Mouse (Mus musculus): ENCODE measurements around the gene Pard3. TPM values are rescaled to one million over a fixed set of nuclear protein-coding genes. Genes with fewer than 3 reads are reported as not detected.

Gene Pard3
- polyA plus RNA-seq, 1 experiment: 11.3 TPM

DNA sequence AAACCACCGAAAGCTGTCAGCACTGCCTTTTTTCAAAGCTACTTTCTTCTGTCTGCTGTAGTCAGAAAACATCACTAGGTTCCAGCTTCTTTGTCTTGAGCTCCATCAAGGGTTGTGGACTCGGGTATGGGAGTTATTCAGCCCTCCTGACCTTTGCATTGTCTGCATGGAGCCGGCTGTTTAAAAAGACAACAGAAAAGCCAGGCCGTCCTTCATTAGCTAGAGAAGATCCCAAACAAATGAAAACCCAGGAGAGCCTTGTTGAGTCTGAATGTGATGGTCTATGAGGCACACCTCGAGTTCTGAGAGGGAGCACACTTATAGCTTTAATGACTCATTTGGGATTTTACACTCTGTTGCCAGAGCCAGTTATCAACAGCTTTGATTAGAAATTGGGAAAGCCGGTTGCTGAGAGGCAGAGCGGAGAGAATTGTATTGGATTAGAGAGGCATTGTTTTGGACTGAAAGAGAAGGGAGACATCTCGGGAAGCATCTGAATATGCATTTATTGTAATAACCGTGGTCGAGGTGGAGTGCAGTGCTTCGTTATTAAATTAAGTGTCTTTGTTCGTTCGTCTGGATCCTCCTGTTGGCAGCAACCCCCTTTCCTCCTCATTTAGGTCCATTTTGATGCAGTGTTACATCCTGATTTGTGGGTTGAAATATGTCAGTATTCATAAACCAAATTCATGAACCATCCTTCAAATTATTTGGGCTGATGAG is 435.5 kb downstream of the Pard3 start:
- Histone ChIP-seq H3K4me1 (ENCODE audit: control insufficient read depth, insufficient read depth, low read length) (0 out of 2 replicates have a peak, but pooled peaks cover 1% of the 10 kb centered on the region), H3K27ac (ENCODE audit: insufficient read depth, low read length) (no peak overlapping the region), H3K4me3 (ENCODE audit: insufficient read depth, low read length) (no peak overlapping the region)
- TF ChIP-seq POLR2A (IDR thresholded peaks at IDR 0.05; ENCODE audit: extremely low read depth, insufficient read depth, low read length) (no peak), CTCF (IDR thresholded peaks at IDR 0.05; ENCODE audit: extremely low read depth, insufficient read depth, low read length) (no peak)

DNA sequence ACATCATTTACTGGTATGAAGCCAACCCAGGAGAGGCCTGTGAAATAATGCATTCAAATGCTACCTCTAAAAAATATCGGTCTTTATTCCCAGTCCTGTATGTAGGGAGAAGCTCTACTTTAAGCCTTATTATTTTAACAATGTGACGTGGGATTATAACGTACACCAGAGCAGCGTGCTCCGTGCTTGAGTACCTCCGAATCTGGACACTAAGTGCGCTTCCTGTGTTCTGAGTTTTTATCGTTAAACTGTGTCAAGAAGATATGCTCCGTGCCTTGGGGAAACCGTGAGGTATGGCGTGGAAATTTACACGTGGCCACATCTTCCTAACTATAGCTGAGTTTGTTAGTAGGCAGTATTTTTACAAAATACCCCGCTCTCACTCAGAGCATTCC is 436.0 kb downstream of the Pard3 start:
- H3K4me1 ChIP-seq (ENCODE audit: control insufficient read depth, insufficient read depth, low read length): 0 out of 2 replicates have a peak, but pooled peaks cover 1% of the 10 kb centered on the region
- H3K27ac ChIP-seq (ENCODE audit: insufficient read depth, low read length): no peak overlapping the region
- no peak for TF ChIP-seq CTCF (IDR thresholded peaks at IDR 0.05; ENCODE audit: extremely low read depth, insufficient read depth, low read length)
- TF ChIP-seq POLR2A (IDR thresholded peaks at IDR 0.05; ENCODE audit: extremely low read depth, insufficient read depth, low read length): no peak
- no peak overlapping the region for H3K4me3 ChIP-seq (ENCODE audit: insufficient read depth, low read length)

DNA sequence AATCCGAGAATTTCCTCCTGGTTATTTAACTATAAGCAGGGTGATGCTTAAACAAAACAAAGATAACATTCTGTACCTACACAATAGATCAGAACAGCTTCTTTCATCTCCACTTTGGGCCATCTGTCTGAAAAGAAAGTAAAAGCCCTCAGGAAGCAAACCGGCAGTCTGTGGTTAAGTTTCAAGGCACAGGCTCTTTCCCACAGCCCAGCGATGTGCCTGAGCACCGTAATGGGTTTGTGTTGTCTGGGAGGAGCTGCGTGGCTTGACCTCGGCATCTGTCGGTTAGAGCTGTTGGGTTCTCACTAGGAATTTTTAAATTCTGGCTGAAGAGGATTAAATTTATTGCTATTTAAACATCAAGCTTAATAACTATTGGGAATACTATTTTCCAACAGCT is 436.5 kb downstream of the Pard3 start:
- Histone ChIP-seq H3K4me3 (ENCODE audit: insufficient read depth, low read length) (no peak overlapping the region), H3K27ac (ENCODE audit: insufficient read depth, low read length) (no peak overlapping the region), H3K4me1 (ENCODE audit: control insufficient read depth, insufficient read depth, low read length) (0 out of 2 replicates have a peak, but pooled peaks cover 1% of the 10 kb centered on the region)
- TF ChIP-seq CTCF (IDR thresholded peaks at IDR 0.05; ENCODE audit: extremely low read depth, insufficient read depth, low read length) (no peak), POLR2A (IDR thresholded peaks at IDR 0.05; ENCODE audit: extremely low read depth, insufficient read depth, low read length) (no peak)

DNA sequence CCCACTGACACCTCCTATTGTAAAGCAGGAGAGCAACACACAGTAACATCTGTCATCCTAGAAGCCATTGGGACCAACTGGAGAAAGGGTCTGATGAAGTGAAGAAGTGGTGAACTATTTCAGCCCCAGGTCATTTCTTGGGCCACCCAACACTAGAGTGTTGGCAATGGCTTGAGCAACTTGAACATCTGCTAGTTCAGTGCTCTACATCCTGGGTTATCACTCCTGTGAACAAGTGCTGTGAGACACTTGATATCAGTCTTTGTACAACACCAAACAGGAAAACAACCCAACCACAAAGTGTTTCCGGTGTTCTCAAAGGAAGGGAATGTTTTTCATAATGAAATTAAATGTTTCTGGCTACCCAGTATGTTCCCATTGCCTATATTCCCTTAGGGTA is 438.1 kb downstream of the Pard3 start:
- Histone ChIP-seq H3K4me1 (ENCODE audit: control insufficient read depth, insufficient read depth, low read length) (0 out of 2 replicates have a peak, but pooled peaks cover 1% of the 10 kb centered on the region), H3K4me3 (ENCODE audit: insufficient read depth, low read length) (no peak overlapping the region), H3K27ac (ENCODE audit: insufficient read depth, low read length) (no peak overlapping the region)
- no peak for TF ChIP-seq CTCF (IDR thresholded peaks at IDR 0.05; ENCODE audit: extremely low read depth, insufficient read depth, low read length)
- no peak for TF ChIP-seq POLR2A (IDR thresholded peaks at IDR 0.05; ENCODE audit: extremely low read depth, insufficient read depth, low read length)

DNA sequence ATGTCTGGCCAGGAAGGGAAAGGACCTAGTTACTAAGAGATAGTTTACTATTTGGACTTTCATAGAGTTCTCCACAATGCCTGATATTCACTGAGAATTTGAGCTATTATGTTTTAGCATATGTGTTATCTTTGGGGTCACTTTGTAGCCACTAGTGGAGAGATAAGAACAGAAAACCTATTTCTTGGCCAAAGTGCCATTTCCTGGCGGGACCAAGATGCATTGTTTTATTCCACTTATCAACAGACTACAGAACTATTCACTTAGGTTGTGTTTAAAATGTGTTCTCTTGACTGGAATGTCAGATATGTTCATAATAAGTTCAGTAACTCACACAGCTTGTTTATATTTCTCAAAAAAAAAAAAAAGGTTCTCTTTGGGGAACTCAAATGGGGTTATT is 441.6 kb downstream of the Pard3 start:
- no peak overlapping the region for H3K4me3 ChIP-seq (ENCODE audit: insufficient read depth, low read length)
- H3K27ac ChIP-seq (ENCODE audit: insufficient read depth, low read length): no peak overlapping the region
- no peak for TF ChIP-seq POLR2A (IDR thresholded peaks at IDR 0.05; ENCODE audit: extremely low read depth, insufficient read depth, low read length)
- H3K4me1 ChIP-seq (ENCODE audit: control insufficient read depth, insufficient read depth, low read length): 0 out of 2 replicates have a peak, but pooled peaks cover 1% of the 10 kb centered on the region

DNA sequence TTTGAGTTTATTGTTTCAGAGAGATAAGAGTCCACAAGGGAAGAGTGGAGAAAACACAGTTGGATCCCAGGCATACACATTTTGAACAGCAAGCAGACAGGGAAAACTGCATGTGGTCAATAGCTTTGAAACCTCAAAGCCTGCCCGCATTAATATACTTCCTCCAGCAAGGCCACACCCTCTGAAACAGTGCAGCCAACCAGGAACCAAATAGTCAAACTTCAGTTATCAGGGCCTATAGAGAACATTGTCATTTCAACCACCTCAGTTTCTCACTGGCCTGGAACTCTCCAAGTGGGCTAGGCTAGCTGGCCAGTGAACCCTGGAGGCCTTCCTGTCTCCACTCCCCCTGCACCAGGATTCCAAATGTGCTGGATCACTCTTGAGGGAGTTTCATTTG is 442.6 kb downstream of the Pard3 start:
- no peak for TF ChIP-seq POLR2A (IDR thresholded peaks at IDR 0.05; ENCODE audit: extremely low read depth, insufficient read depth, low read length)
- no peak for TF ChIP-seq CTCF (IDR thresholded peaks at IDR 0.05; ENCODE audit: extremely low read depth, insufficient read depth, low read length)
- H3K4me1 ChIP-seq (ENCODE audit: control insufficient read depth, insufficient read depth, low read length): no peaks in the 10 kb centered on the region
- no peak overlapping the region for H3K4me3 ChIP-seq (ENCODE audit: insufficient read depth, low read length)
- H3K27ac ChIP-seq (ENCODE audit: insufficient read depth, low read length): no peak overlapping the region

DNA sequence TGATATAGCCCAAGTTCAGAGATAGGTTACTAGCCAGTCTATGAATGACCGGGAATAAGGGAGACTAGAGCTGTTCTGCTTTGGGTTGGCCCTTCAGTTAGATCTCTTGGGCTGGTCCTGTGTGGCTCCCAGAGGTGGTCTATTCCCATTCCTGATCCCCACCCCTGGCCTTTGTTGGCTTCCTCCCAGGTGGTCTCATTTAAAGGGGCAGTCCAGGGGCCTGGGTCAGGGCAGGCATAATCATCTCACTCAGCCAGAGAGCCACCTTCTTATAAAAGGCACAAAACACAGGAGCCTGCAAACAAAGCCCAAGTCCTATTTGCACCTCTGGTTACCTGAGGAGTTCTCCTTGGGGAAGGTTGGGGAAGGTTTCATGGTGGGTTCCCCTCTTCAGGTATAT is 447.6 kb downstream of the Pard3 start:
- Histone ChIP-seq H3K4me1 (ENCODE audit: control insufficient read depth, insufficient read depth, low read length) (no peaks in the 10 kb centered on the region), H3K27ac (ENCODE audit: insufficient read depth, low read length) (no peak overlapping the region), H3K4me3 (ENCODE audit: insufficient read depth, low read length) (no peak overlapping the region)
- TF ChIP-seq POLR2A (IDR thresholded peaks at IDR 0.05; ENCODE audit: extremely low read depth, insufficient read depth, low read length) (no peak), CTCF (IDR thresholded peaks at IDR 0.05; ENCODE audit: extremely low read depth, insufficient read depth, low read length) (no peak)

DNA sequence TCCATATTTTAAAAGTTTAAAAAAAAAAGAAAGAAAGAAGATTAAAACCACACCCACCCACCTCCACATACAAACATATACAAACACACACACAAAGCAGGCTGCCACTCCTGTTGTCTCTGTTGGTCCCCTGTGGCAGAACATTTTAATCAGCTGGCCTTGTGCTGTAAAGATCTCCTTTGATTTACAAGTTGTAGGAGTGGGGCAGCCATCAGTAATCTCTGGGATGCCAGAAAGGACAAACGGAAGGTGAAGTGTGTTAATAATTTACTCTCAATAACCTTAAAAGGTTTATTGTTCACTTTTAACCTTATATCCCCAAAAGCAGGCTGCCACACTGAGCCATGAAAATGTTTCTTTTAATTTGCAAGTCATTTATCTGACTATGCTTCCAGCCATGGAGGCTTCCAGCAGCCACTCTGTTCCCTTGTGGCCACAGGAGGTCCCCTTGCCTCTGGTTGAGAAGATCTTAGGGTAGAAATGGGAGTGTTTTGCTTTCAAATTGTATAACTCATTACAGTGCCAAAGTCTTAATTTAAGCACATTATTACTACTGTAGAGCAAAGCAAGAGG is 448.4 kb downstream of the Pard3 start:
- Histone ChIP-seq H3K4me3 (ENCODE audit: insufficient read depth, low read length) (no peak overlapping the region), H3K27ac (ENCODE audit: insufficient read depth, low read length) (no peak overlapping the region), H3K4me1 (ENCODE audit: control insufficient read depth, insufficient read depth, low read length) (no peaks in the 10 kb centered on the region)
- TF ChIP-seq POLR2A (IDR thresholded peaks at IDR 0.05; ENCODE audit: extremely low read depth, insufficient read depth, low read length) (no peak), CTCF (IDR thresholded peaks at IDR 0.05; ENCODE audit: extremely low read depth, insufficient read depth, low read length) (no peak)

DNA sequence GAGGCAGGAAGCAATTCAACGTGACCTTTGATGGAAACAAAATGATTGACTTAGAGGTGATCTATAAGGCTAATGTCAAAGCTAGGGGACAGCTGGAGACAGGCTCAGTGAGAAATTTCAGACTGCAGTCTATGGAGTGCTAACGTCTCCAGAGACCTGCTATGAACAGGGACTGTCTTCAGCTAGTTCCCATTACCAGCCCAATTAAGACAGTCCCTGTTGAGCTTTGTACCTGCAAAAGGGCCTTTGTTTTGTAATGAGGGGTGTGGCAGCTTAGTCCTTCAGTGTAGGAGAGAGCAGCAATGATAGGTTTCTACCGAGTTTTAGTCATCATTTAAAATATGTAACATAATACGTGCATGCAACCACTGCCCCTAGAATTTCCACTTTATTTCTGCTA is 448.9 kb downstream of the Pard3 start:
- TF ChIP-seq POLR2A (IDR thresholded peaks at IDR 0.05; ENCODE audit: extremely low read depth, insufficient read depth, low read length): no peak
- no peak for TF ChIP-seq CTCF (IDR thresholded peaks at IDR 0.05; ENCODE audit: extremely low read depth, insufficient read depth, low read length)
- no peaks in the 10 kb centered on the region for H3K4me1 ChIP-seq (ENCODE audit: control insufficient read depth, insufficient read depth, low read length)
- H3K27ac ChIP-seq (ENCODE audit: insufficient read depth, low read length): no peak overlapping the region
- no peak overlapping the region for H3K4me3 ChIP-seq (ENCODE audit: insufficient read depth, low read length)
